In genomic region chr3:105090981-105091380, GRCm38 (mm10) we compare ENCODE assay signal across 8 mouse cellular contexts. TPM values are rescaled to one million over a fixed set of nuclear protein-coding genes. Genes with fewer than 3 reads are reported as not detected.
DNase-seq lines count a peak whose midpoint lies in the region; ATAC-seq and TF ChIP-seq lines count a peak whose summit lies in the region.

No protein-coding gene starts in this region.

- no peak overlapping the region for H3K27ac ChIP-seq in limb, embryonic 14.5 days (replicated peaks; ENCODE audit: low read depth, low read length)

- peak; percentile 64 for ATAC-seq in limb, embryonic 14.5 days (ENCODE audit: low FRiP score, low read depth)
- no peak for ATAC-seq in activated CD4-positive, CD25-positive, alpha-beta regulatory T cell, adult 4 months

- no peak overlapping the region for H3K4me2 ChIP-seq in limb, embryonic 14.5 days (replicated peaks; ENCODE audit: low read depth, low read length, severe bottlenecking)

- H3K9me3 ChIP-seq in limb, embryonic 14.5 days (ENCODE audit: control insufficient read depth, low read length) = no peaks in the 10 kb centered on the region

- no peak for TF ChIP-seq POLR2A in limb, embryonic 14.5 days (IDR thresholded peaks at IDR 0.05; ENCODE audit: borderline replicate concordance, extremely low read depth, insufficient read depth, insufficient read length)

- H3K4me3 ChIP-seq in limb, embryonic 14.5 days (replicated peaks; ENCODE audit: low read length) = no peak overlapping the region

- H3K36me3 ChIP-seq in limb, embryonic 14.5 days (ENCODE audit: control insufficient read depth, insufficient read depth, low read length) = no peaks in the 10 kb centered on the region

- WGBS in limb, embryonic 14.5 days = 31% methylated on average over 3 of the region's 3 CpGs

- H3K4me1 ChIP-seq in limb, embryonic 14.5 days (ENCODE audit: control insufficient read depth, insufficient read depth, low read length) = peaks cover 7% of the 10 kb centered on the region; the same call in 1 of the 2 replicates

- DNase-seq in 3134 (ENCODE audit: extremely low read depth, insufficient read length, low spot score) = peak; percentile 73
- DNase-seq in 416B (ENCODE audit: low read depth) = peak; percentile 81
- peak; percentile 55 to 67 for DNase-seq in cerebellum, postnatal 14 days
- peak; percentile 25 to 39 for DNase-seq in frontal cortex, postnatal 25 days (ENCODE audit: low spot score in 2 of 2)
- peak; percentile 68 for DNase-seq in kidney, adult 9 months
- peak; percentile 59 for DNase-seq in limb, embryonic 14.5 days (ENCODE audit: low spot score)
- DNase-seq in skeletal muscle tissue, adult 2 months (ENCODE audit: low read depth, low spot score) = peak; percentile 7

- H3K27me3 ChIP-seq in limb, embryonic 14.5 days (ENCODE audit: control insufficient read depth, insufficient read depth, low read length) = no peaks in the 10 kb centered on the region

- no peak overlapping the region for H3K9ac ChIP-seq in limb, embryonic 14.5 days (ENCODE audit: low read depth, low read length, severe bottlenecking)

RNA-seq across cellular contexts. Expression of gene 4930564D02Rik, which starts 24.3 kb away (rescaled TPM):
- polyA plus RNA-seq in limb, embryonic 14.5 days (2012; rRNA removed) = not detected in 2 replicates
- not detected in 2 replicates for polyA plus RNA-seq in limb, embryonic 14.5 days (2014; fragmentation: Nextera tagmentation; extraction: Ambion mirVana)
- polyA plus RNA-seq in activated CD4-positive, CD25-positive, alpha-beta regulatory T cell, adult 4 months (2017; shearing (Covaris generic)) = not detected

RNA-seq across cellular contexts. Expression of gene Cttnbp2nl, which starts 38.0 kb away (rescaled TPM):
- polyA plus RNA-seq in limb, embryonic 14.5 days (2012; rRNA removed) = 11.2 and 12.0 TPM in 2 replicates
- polyA plus RNA-seq in limb, embryonic 14.5 days (2014; fragmentation: Nextera tagmentation; extraction: Ambion mirVana) = 29.5 and 39.1 TPM in 2 replicates
- not detected for polyA plus RNA-seq in activated CD4-positive, CD25-positive, alpha-beta regulatory T cell, adult 4 months (2017; shearing (Covaris generic))

Comparison
In these comparisons a context has a peak if more than half of its experiments do, and no peak if none do; other contexts are left out.
1. DNase-seq: peak in every context shown above with its lines; median percentile 81 in 416B; 73 in 3134; 68 in kidney, adult 9 months; 61 in cerebellum, postnatal 14 days; 59 in limb, embryonic 14.5 days; 32 in frontal cortex, postnatal 25 days; 7 in skeletal muscle tissue, adult 2 months.
2. RNA of gene Cttnbp2nl, which starts 38.0 kb away (polyA plus RNA-seq): 11.2 to 39.1 TPM in limb, embryonic 14.5 days; not detected in activated CD4-positive, CD25-positive, alpha-beta regulatory T cell, adult 4 months; every median in the first group is over 4 times any median in the second.